Mouse (Mus musculus) midbrain, embryonic 16.5 days (tissue): ENCODE results near the gene Fto. TPM values are rescaled to one million over a fixed set of nuclear protein-coding genes. Genes with fewer than 3 reads are reported as not detected.

Experiments used
- ATAC-seq: fragments of 200-750 bp; cut with Nextera tagmentation; 2 replicates; pipeline ENCODE4 v1.8.0; 2017; ENCODE audit warnings: moderate TSS enrichment
- H3K27ac ChIP-seq: fragments of 300-500 bp; sonication (generic); 2 replicates; pipeline ENCODE4 v1.5.1; 2014; ENCODE audit warnings: mild to moderate bottlenecking, low read length, mixed read lengths
- H3K27me3 ChIP-seq: fragments of 300-500 bp; sonication (generic); 2 replicates; pipeline ENCODE4 v1.6.1; 2014; ENCODE audit warnings: low read depth, low read length, mixed read lengths; ENCODE audit not compliant: control insufficient read depth, insufficient read depth
- H3K36me3 ChIP-seq: fragments of 300-500 bp; sonication (generic); 2 replicates; pipeline ENCODE4 v1.6.1; 2014; ENCODE audit warnings: mild to moderate bottlenecking, low read length, moderate library complexity, mixed read lengths; ENCODE audit not compliant: control insufficient read depth, insufficient read depth
- H3K4me1 ChIP-seq: fragments of 300-500 bp; sonication (generic); 2 replicates; pipeline ENCODE4 v1.6.1; 2014; ENCODE audit warnings: mild to moderate bottlenecking, low read length, mixed read lengths; ENCODE audit not compliant: control insufficient read depth, insufficient read depth
- H3K4me2 ChIP-seq: fragments of 300-500 bp; sonication (generic); 2 replicates; pipeline ENCODE4 v1.6.1; 2014; ENCODE audit warnings: mild to moderate bottlenecking, low read length, mixed read lengths
- H3K4me3 ChIP-seq: fragments of 300-500 bp; sonication (generic); 2 replicates; pipeline ENCODE4 v1.5.1; 2014; ENCODE audit warnings: low read depth, mild to moderate bottlenecking, low read length, moderate library complexity, mixed read lengths
- H3K9ac ChIP-seq: fragments of 300-500 bp; sonication (generic); 2 replicates; pipeline ENCODE4 v1.6.1; 2014; ENCODE audit warnings: low read depth, low read length, mixed read lengths
- H3K9me3 ChIP-seq: fragments of 300-500 bp; sonication (generic); replicated peaks from 2 replicates; pipeline ENCODE4 v1.6.1; 2014; ENCODE audit warnings: mild to moderate bottlenecking, low read length, mixed read lengths; ENCODE audit not compliant: control insufficient read depth, poor library complexity, severe bottlenecking
- WGBS: fragments of 180-500 bp; shearing (Covaris S2); extraction: QIAGEN DNeasy Blood & Tissue Kit; methylation state at CpG from one replicate; pipeline ENCODE4 v1.1.7; 2014; 5-methylcytosine and 5-hydroxymethylcytosine counted together
- polyA plus RNA-seq: library from polyadenylated mRNA; unstranded; fragments of >200 nt; fragmentation: Nextera tagmentation; extraction: Ambion mirVana; gene quantifications from 2 replicates; pipeline ENCODE4 v1.2.1, GENCODE M21; 2015

The Fto gene
- polyA plus RNA-seq, 1 experiment from 2014 or later = 177 TPM

DNA sequence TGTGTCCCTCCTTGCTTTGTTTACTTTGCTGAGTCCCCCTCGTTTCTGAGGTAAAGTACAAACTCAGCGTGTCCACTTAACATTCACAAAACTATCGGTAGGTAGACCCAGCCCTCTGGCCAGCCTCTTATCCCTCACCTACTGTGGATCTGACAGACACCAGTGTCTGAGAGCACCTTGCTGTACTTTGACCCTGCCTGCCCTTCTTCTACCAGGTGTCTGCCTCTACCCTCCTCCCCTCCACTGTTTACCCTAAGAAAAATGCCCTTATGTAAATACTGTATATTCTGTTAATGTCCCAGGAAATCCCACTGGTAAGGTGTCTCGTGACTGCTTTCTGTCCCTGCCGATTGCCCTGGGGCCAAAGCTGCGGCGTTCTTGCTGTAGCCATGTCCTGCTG, 91.8 kb downstream of the Fto start:
- no peaks in the 10 kb centered on the region for H3K9me3 ChIP-seq
- no peak overlapping the region for H3K4me2 ChIP-seq
- peaks cover 6% of the 10 kb centered on the region; the same call in 1 of the 2 replicates for H3K36me3 ChIP-seq
- 96% methylated on average over 7 of the region's 7 CpGs for WGBS
- H3K27ac ChIP-seq = no peak overlapping the region
- H3K9ac ChIP-seq = no peak overlapping the region
- H3K4me1 ChIP-seq = no peaks in the 10 kb centered on the region; the same call in 1 of the 2 replicates
- H3K4me3 ChIP-seq = no peak overlapping the region
- H3K27me3 ChIP-seq = no peaks in the 10 kb centered on the region
- ATAC-seq = no peak

GRCm38 (mm10) chr8:91406624-91407290, 93.4 kb downstream of the Fto start:
- WGBS = 94% methylated on average over 14 of the region's 14 CpGs
- peaks cover 6% of the 10 kb centered on the region for H3K4me1 ChIP-seq
- peaks cover 6% of the 10 kb centered on the region; the same call in 1 of the 2 replicates for H3K36me3 ChIP-seq
- no peaks in the 10 kb centered on the region for H3K9me3 ChIP-seq
- no peak for ATAC-seq
- no peak overlapping the region for H3K9ac ChIP-seq
- no peak overlapping the region for H3K4me2 ChIP-seq
- H3K27me3 ChIP-seq = no peaks in the 10 kb centered on the region
- no peak overlapping the region for H3K4me3 ChIP-seq
- H3K27ac ChIP-seq = no peak overlapping the region

GRCm38 (mm10) chr8:91407880-91408279, 94.6 kb downstream of the Fto start:
- Histone ChIP-seq H3K9ac (no peak overlapping the region), H3K9me3 (no peaks in the 10 kb centered on the region), H3K36me3 (peaks cover 6% of the 10 kb centered on the region; the same call in 1 of the 2 replicates), H3K4me1 (peaks cover 6% of the 10 kb centered on the region), H3K27ac (no peak overlapping the region), H3K4me2 (no peak overlapping the region), H3K4me3 (no peak overlapping the region), H3K27me3 (no peaks in the 10 kb centered on the region)
- no peak for ATAC-seq
- WGBS = 88% methylated on average over 4 of the region's 4 CpGs

- WGBS = 93% methylated on average over 12 of the region's 12 CpGs
- H3K36me3 ChIP-seq = peaks cover 4% of the 10 kb centered on the region; the same call in 1 of the 2 replicates
- H3K27ac ChIP-seq = no peak overlapping the region
- no peak for ATAC-seq
- H3K4me3 ChIP-seq = no peak overlapping the region
- H3K9me3 ChIP-seq = no peaks in the 10 kb centered on the region
- H3K4me1 ChIP-seq = peaks cover 6% of the 10 kb centered on the region
- no peak overlapping the region for H3K4me2 ChIP-seq
- H3K9ac ChIP-seq = no peak overlapping the region
- H3K27me3 ChIP-seq = no peaks in the 10 kb centered on the region
Measured at GRCm38 (mm10) chr8:91410007-91410406, 96.7 kb downstream of the Fto start.

GRCm38 (mm10) chr8:91424491-91425074, 111.3 kb downstream of the Fto start:
- H3K9ac ChIP-seq = no peak overlapping the region

GRCm38 (mm10) chr8:91425251-91425866, 112.0 kb downstream of the Fto start:
- Histone ChIP-seq H3K9ac (no peak overlapping the region), H3K27ac (no peak overlapping the region), H3K4me2 (no peak overlapping the region), H3K4me1 (no peaks in the 10 kb centered on the region), H3K4me3 (no peak overlapping the region), H3K9me3 (no peaks in the 10 kb centered on the region), H3K36me3 (no peaks in the 10 kb centered on the region), H3K27me3 (no peaks in the 10 kb centered on the region)
- no peak for ATAC-seq
- 85% methylated on average over 10 of the region's 10 CpGs for WGBS

More at GRCm38 (mm10) chr8:91424491-91425074, 111.3 kb downstream of the Fto start:
- no peaks in the 10 kb centered on the region for H3K27me3 ChIP-seq
- H3K4me3 ChIP-seq = no peak overlapping the region
- H3K4me1 ChIP-seq = no peaks in the 10 kb centered on the region
- H3K4me2 ChIP-seq = no peak overlapping the region
- 95% methylated on average over 5 of the region's 5 CpGs for WGBS
- no peaks in the 10 kb centered on the region for H3K36me3 ChIP-seq
- H3K9me3 ChIP-seq = no peaks in the 10 kb centered on the region
- ATAC-seq = no peak
- no peak overlapping the region for H3K27ac ChIP-seq

GRCm38 (mm10) chr8:91426496-91426895, 113.2 kb downstream of the Fto start:
- Histone ChIP-seq H3K27me3 (no peaks in the 10 kb centered on the region), H3K27ac (no peak overlapping the region), H3K4me2 (no peak overlapping the region), H3K4me3 (no peak overlapping the region), H3K36me3 (no peaks in the 10 kb centered on the region), H3K9me3 (no peaks in the 10 kb centered on the region), H3K4me1 (no peaks in the 10 kb centered on the region), H3K9ac (no peak overlapping the region)
- WGBS = 82% methylated on average over 1 of the region's 1 CpGs
- ATAC-seq = no peak

GRCm38 (mm10) chr8:91430333-91430940, 117.1 kb downstream of the Fto start:
- H3K27me3 ChIP-seq = no peaks in the 10 kb centered on the region
- H3K4me2 ChIP-seq = no peak overlapping the region
- no peak for ATAC-seq
- no peaks in the 10 kb centered on the region for H3K36me3 ChIP-seq
- H3K9ac ChIP-seq = no peak overlapping the region
- H3K4me3 ChIP-seq = no peak overlapping the region
- no peak overlapping the region for H3K27ac ChIP-seq
- WGBS = 95% methylated on average over 3 of the region's 3 CpGs
- no peaks in the 10 kb centered on the region for H3K9me3 ChIP-seq
- H3K4me1 ChIP-seq = no peaks in the 10 kb centered on the region

- ATAC-seq = no peak
- WGBS = 97% methylated on average over 15 of the region's 15 CpGs
Measured at GRCm38 (mm10) chr8:91436036-91436435, 122.7 kb downstream of the Fto start.

More at GRCm38 (mm10) chr8:91436036-91436435, 122.7 kb downstream of the Fto start:
- Histone ChIP-seq H3K9me3 (no peaks in the 10 kb centered on the region), H3K27me3 (no peaks in the 10 kb centered on the region), H3K36me3 (no peaks in the 10 kb centered on the region), H3K4me2 (no peak overlapping the region), H3K4me1 (no peaks in the 10 kb centered on the region), H3K4me3 (no peak overlapping the region), H3K27ac (no peak overlapping the region), H3K9ac (no peak overlapping the region)
